8 mouse cellular contexts compared by ENCODE assay signal in genomic region chr11:100362209-100362978, GRCm38 (mm10). TPM values are rescaled to one million over a fixed set of nuclear protein-coding genes. Genes with fewer than 3 reads are reported as not detected.
A peak's percentile ranks its signal among the peaks of the same experiment; 100 is the strongest.
DNase-seq lines count a peak whose midpoint lies in the region; ATAC-seq and TF ChIP-seq lines count a peak whose summit lies in the region.

No protein-coding gene starts in this region.

- no peak overlapping the region for H3K4me2 ChIP-seq in CH12.LX (ENCODE audit: insufficient read depth, low read depth, poor library complexity, severe bottlenecking)
- H3K4me2 ChIP-seq in embryonic facial prominence, embryonic 11.5 days (ENCODE audit: low read depth, low read length) = no peak overlapping the region
- no peak overlapping the region for H3K4me2 ChIP-seq in kidney, embryonic 15.5 days
- H3K4me2 ChIP-seq in liver, embryonic 11.5 days = no peak overlapping the region
- H3K4me2 ChIP-seq in neural tube, embryonic 12.5 days (replicated peaks) = no peak overlapping the region

- H3K4me1 ChIP-seq in CH12.LX (ENCODE audit: control insufficient read depth in 1 of 2, insufficient read depth in 2 of 2) = peaks cover 8 to 12% of the 10 kb centered on the region in 2 experiments
- H3K4me1 ChIP-seq in embryonic facial prominence, embryonic 11.5 days (ENCODE audit: control insufficient read depth, insufficient read depth, low read length) = no peaks in the 10 kb centered on the region
- peaks cover 7% of the 10 kb centered on the region for H3K4me1 ChIP-seq in kidney, embryonic 15.5 days
- 0 out of 2 replicates have a peak, but pooled peaks cover 5% of the 10 kb centered on the region for H3K4me1 ChIP-seq in liver, embryonic 11.5 days (replicated peaks; ENCODE audit: control insufficient read depth, insufficient read depth, low read length)
- H3K4me1 ChIP-seq in neural tube, embryonic 12.5 days = no peaks in the 10 kb centered on the region
- peaks cover 10% of the 10 kb centered on the region for H3K4me1 ChIP-seq in testis, adult 2 months (ENCODE audit: control insufficient read depth, insufficient read depth, low read length)

- 14% methylated on average over 8 of the region's 8 CpGs for WGBS in embryonic facial prominence, embryonic 11.5 days
- WGBS in kidney, embryonic 15.5 days = 11% methylated on average over 8 of the region's 8 CpGs
- 12% methylated on average over 8 of the region's 8 CpGs for WGBS in liver, embryonic 11.5 days
- WGBS in neural tube, embryonic 12.5 days = 15% methylated on average over 8 of the region's 8 CpGs

- no peak overlapping the region for H3K9ac ChIP-seq in CH12.LX (ENCODE audit: insufficient read depth, low read depth)
- no peak overlapping the region for H3K9ac ChIP-seq in embryonic facial prominence, embryonic 11.5 days (replicated peaks; ENCODE audit: low read length)
- H3K9ac ChIP-seq in kidney, embryonic 15.5 days = no peak overlapping the region
- H3K9ac ChIP-seq in liver, embryonic 11.5 days (ENCODE audit: low read depth, low read length) = no peak overlapping the region
- H3K9ac ChIP-seq in neural tube, embryonic 12.5 days = no peak overlapping the region

- no peak; the same call in none of the 2 replicates for TF ChIP-seq RAD21 in CH12.LX (IDR thresholded peaks at IDR 0.05; ENCODE audit: low read depth, low read length)

- in situ Hi-C loops in CH12.LX (cut with MboI; ENCODE audit: low pct_ligation_motif_present, low pct_unique_long_range_greater_than_20kb, low sequenced_read_pairs) = loop anchor here (5.0 kb wide), 3 partner anchors 45 to 335 kb away; no protein-coding TSS in a partner anchor

- H3K4me3 ChIP-seq in CH12.LX (replicated peaks in 1 of 3; ENCODE audit: low read depth in 2 of 3, low read length in 2 of 3, poor library complexity in 1 of 3) = no peak overlapping the region
- no peak overlapping the region for H3K4me3 ChIP-seq in embryonic facial prominence, embryonic 11.5 days (ENCODE audit: low read depth, low read length)
- H3K4me3 ChIP-seq in kidney, embryonic 15.5 days (replicated peaks) = no peak overlapping the region
- H3K4me3 ChIP-seq in liver, embryonic 11.5 days (ENCODE audit: low read depth, low read length) = no peak overlapping the region
- no peak overlapping the region for H3K4me3 ChIP-seq in neural tube, embryonic 12.5 days
- no peak overlapping the region for H3K4me3 ChIP-seq in testis, adult 2 months (ENCODE audit: control insufficient read depth, low read depth, low read length)

- H3K27ac ChIP-seq in CH12.LX (ENCODE audit: insufficient read depth, low read depth) = no peak overlapping the region
- H3K27ac ChIP-seq in embryonic facial prominence, embryonic 11.5 days (replicated peaks; ENCODE audit: low read depth, low read length) = no peak overlapping the region
- no peak overlapping the region for H3K27ac ChIP-seq in kidney, embryonic 15.5 days
- no peak overlapping the region for H3K27ac ChIP-seq in liver, embryonic 11.5 days (ENCODE audit: low read depth, low read length)
- H3K27ac ChIP-seq in neural tube, embryonic 12.5 days = no peak overlapping the region
- no peak overlapping the region for H3K27ac ChIP-seq in testis, adult 2 months (ENCODE audit: control insufficient read depth, insufficient read depth, low read depth, low read length)

- peak; percentile 97 to 99 for TF ChIP-seq CTCF in CH12.LX (conservative IDR thresholded peaks at IDR 0.05 in 1 of 2, IDR thresholded peaks at IDR 0.05 in 1 of 2; ENCODE audit: low read depth in 2 of 2, low read length in 2 of 2)
- TF ChIP-seq CTCF in testis, adult 2 months (IDR thresholded peaks at IDR 0.05; ENCODE audit: control insufficient read depth, insufficient read depth, insufficient replicate concordance, low read depth, low read length) = peak; percentile 93; the same call in 1 of the 2 replicates

- no peak for TF ChIP-seq POLR2A in CH12.LX (IDR thresholded peaks at IDR 0.05; ENCODE audit: low read depth, low read length)
- no peak for TF ChIP-seq POLR2A in testis, adult 2 months (IDR thresholded peaks at IDR 0.05; ENCODE audit: control insufficient read depth, low read depth, low read length)

- ATAC-seq in embryonic facial prominence, embryonic 11.5 days (replicated peaks; ENCODE audit: insufficient number of reproducible peaks, low FRiP score, low TSS enrichment, low read depth) = peak; percentile 53
- ATAC-seq in kidney, embryonic 15.5 days (replicated peaks; ENCODE audit: low FRiP score) = peak; percentile 50
- ATAC-seq in liver, embryonic 11.5 days (replicated peaks; ENCODE audit: low FRiP score) = 0 out of 2 replicates have a peak, but pooled peaks have one; percentile 16
- ATAC-seq in neural tube, embryonic 12.5 days (ENCODE audit: low FRiP score, low read depth) = peak; percentile 70

- peak; percentile 73 for DNase-seq in CH12.LX (ENCODE audit: extremely low read depth)
- DNase-seq in adrenal gland, postnatal 36 days = peak; percentile 78 to 81
- DNase-seq in embryonic facial prominence, embryonic 11.5 days (ENCODE audit: low spot score) = peak; percentile 84
- peak; percentile 62 to 80 for DNase-seq in heart, adult 9 months (ENCODE audit: low spot score in 2 of 2)
- peak; percentile 75 for DNase-seq in liver, embryonic 11.5 days (ENCODE audit: low spot score)

- TF ChIP-seq EP300 in CH12.LX (IDR thresholded peaks at IDR 0.05; ENCODE audit: low read length) = no peak

- dilution Hi-C loops in CH12.LX (cut with MboI; ENCODE audit: extremely low pct_ligation_motif_present, extremely low pct_unique_long_range_greater_than_20kb, low sequenced_read_pairs) = no loop called here

- no peaks in the 10 kb centered on the region for H3K9me3 ChIP-seq in CH12.LX (replicated peaks; ENCODE audit: low read length)
- no peaks in the 10 kb centered on the region for H3K9me3 ChIP-seq in embryonic facial prominence, embryonic 11.5 days (replicated peaks; ENCODE audit: control insufficient read depth, low read length)
- H3K9me3 ChIP-seq in kidney, embryonic 15.5 days (replicated peaks) = no peaks in the 10 kb centered on the region
- H3K9me3 ChIP-seq in liver, embryonic 11.5 days (ENCODE audit: control insufficient read depth, low read length) = no peaks in the 10 kb centered on the region
- H3K9me3 ChIP-seq in neural tube, embryonic 12.5 days = no peaks in the 10 kb centered on the region

- no peaks in the 10 kb centered on the region for H3K36me3 ChIP-seq in CH12.LX (replicated peaks in 1 of 2; ENCODE audit: control insufficient read depth in 1 of 2, insufficient read depth in 1 of 2, low read length in 1 of 2)
- H3K36me3 ChIP-seq in embryonic facial prominence, embryonic 11.5 days (replicated peaks; ENCODE audit: control insufficient read depth, insufficient read depth, low read depth, low read length) = no peaks in the 10 kb centered on the region
- no peaks in the 10 kb centered on the region for H3K36me3 ChIP-seq in kidney, embryonic 15.5 days
- H3K36me3 ChIP-seq in liver, embryonic 11.5 days (ENCODE audit: control insufficient read depth, insufficient read depth, low read length) = no peaks in the 10 kb centered on the region
- H3K36me3 ChIP-seq in neural tube, embryonic 12.5 days = no peaks in the 10 kb centered on the region
- H3K36me3 ChIP-seq in testis, adult 2 months (ENCODE audit: control insufficient read depth, insufficient read depth, low read length) = no peaks in the 10 kb centered on the region

- H3K27me3 ChIP-seq in CH12.LX (replicated peaks) = peaks cover 59% of the 10 kb centered on the region
- 0 out of 2 replicates have a peak, but pooled peaks cover under 1% of the 10 kb centered on the region for H3K27me3 ChIP-seq in embryonic facial prominence, embryonic 11.5 days (ENCODE audit: control insufficient read depth, insufficient read depth, low read length)
- H3K27me3 ChIP-seq in kidney, embryonic 15.5 days = peaks cover 41% of the 10 kb centered on the region
- peaks cover 31% of the 10 kb centered on the region for H3K27me3 ChIP-seq in liver, embryonic 11.5 days (replicated peaks; ENCODE audit: control insufficient read depth, insufficient read depth, low read length)
- H3K27me3 ChIP-seq in neural tube, embryonic 12.5 days (replicated peaks) = 0 out of 2 replicates have a peak, but pooled peaks cover 5% of the 10 kb centered on the region
- no peaks in the 10 kb centered on the region for H3K27me3 ChIP-seq in testis, adult 2 months (ENCODE audit: control insufficient read depth, insufficient read depth, low read length)

- no peaks in the 10 kb centered on the region for H3K79me2 ChIP-seq in CH12.LX (replicated peaks; ENCODE audit: control insufficient read depth, extremely low read depth, insufficient read depth, poor library complexity, severe bottlenecking)

RNA-seq across cellular contexts. Expression of gene Hap1, which starts 6.5 kb away (rescaled TPM):
- 0.21 and 0.34 TPM in 2 replicates for total RNA-seq in CH12.LX (2012; rRNA removed)
- total RNA-seq in CH12.LX (2014; rRNA removed) = not detected in 2 replicates
- polyA plus RNA-seq in CH12.LX (2012; ENCODE audit: insufficient read length, low read depth) = 0.22 TPM in 1 of 2 replicates, not detected in the other
- total RNA-seq in adrenal gland, postnatal 36 days (2021) = 10 to 100 TPM; 36.0 to 43.8 TPM
- polyA plus RNA-seq in embryonic facial prominence, embryonic 11.5 days (2014; fragmentation: Nextera tagmentation; extraction: Ambion mirVana) = 5.5 and 6.2 TPM in 2 replicates
- polyA plus RNA-seq in kidney, embryonic 15.5 days (2015; fragmentation: Nextera tagmentation; extraction: Ambion mirVana) = 15.0 and 19.6 TPM in 2 replicates
- 0.82 and 1.5 TPM in 2 replicates for polyA plus RNA-seq in liver, embryonic 11.5 days (2014; fragmentation: Nextera tagmentation; extraction: Ambion mirVana)
- polyA plus RNA-seq in neural tube, embryonic 12.5 days (2016; fragmentation: Nextera tagmentation; extraction: Ambion mirVana) = 39.9 and 42.0 TPM in 2 replicates
- polyA plus RNA-seq in testis, adult 2 months (2012; rRNA removed) = 35.2 and 41.9 TPM in 2 replicates

RNA-seq across cellular contexts. Expression of gene Gast, which starts 28.2 kb away (rescaled TPM):
- total RNA-seq in CH12.LX (2012; rRNA removed) (not detected in 2 replicates), CH12.LX (2014; rRNA removed) (not detected in 2 replicates)
- not detected in 2 replicates for polyA plus RNA-seq in CH12.LX (2012; ENCODE audit: insufficient read length, low read depth)
- total RNA-seq in adrenal gland, postnatal 36 days (2021) = not detected
- polyA plus RNA-seq in embryonic facial prominence, embryonic 11.5 days (2014; fragmentation: Nextera tagmentation; extraction: Ambion mirVana) = not detected in 2 replicates
- not detected in 2 replicates for polyA plus RNA-seq in kidney, embryonic 15.5 days (2015; fragmentation: Nextera tagmentation; extraction: Ambion mirVana)
- polyA plus RNA-seq in liver, embryonic 11.5 days (2014; fragmentation: Nextera tagmentation; extraction: Ambion mirVana) = not detected in 2 replicates
- polyA plus RNA-seq in neural tube, embryonic 12.5 days (2016; fragmentation: Nextera tagmentation; extraction: Ambion mirVana) = not detected in 2 replicates
- polyA plus RNA-seq in testis, adult 2 months (2012; rRNA removed) = 0.43 TPM in 1 of 2 replicates, not detected in the other

RNA-seq across cellular contexts. Expression of gene Jup, which starts 35.2 kb away (rescaled TPM):
- total RNA-seq in CH12.LX (2012; rRNA removed) (0.92 and 1.1 TPM in 2 replicates), CH12.LX (2014; rRNA removed) (0.34 and 0.68 TPM in 2 replicates)
- polyA plus RNA-seq in CH12.LX (2012; ENCODE audit: insufficient read length, low read depth) = 1.3 and 1.4 TPM in 2 replicates
- 10 to 100 TPM; 73.9 to 87.1 TPM for total RNA-seq in adrenal gland, postnatal 36 days (2021)
- polyA plus RNA-seq in embryonic facial prominence, embryonic 11.5 days (2014; fragmentation: Nextera tagmentation; extraction: Ambion mirVana) = 31.8 and 37.4 TPM in 2 replicates
- polyA plus RNA-seq in kidney, embryonic 15.5 days (2015; fragmentation: Nextera tagmentation; extraction: Ambion mirVana) = 107 and 121 TPM in 2 replicates
- 38.8 and 41.6 TPM in 2 replicates for polyA plus RNA-seq in liver, embryonic 11.5 days (2014; fragmentation: Nextera tagmentation; extraction: Ambion mirVana)
- 71.5 and 81.0 TPM in 2 replicates for polyA plus RNA-seq in neural tube, embryonic 12.5 days (2016; fragmentation: Nextera tagmentation; extraction: Ambion mirVana)
- polyA plus RNA-seq in testis, adult 2 months (2012; rRNA removed) = 103 TPM in 2 replicates

RNA-seq across cellular contexts. Expression of gene Eif1, which starts 42.7 kb away (rescaled TPM):
- total RNA-seq in CH12.LX (2012; rRNA removed) (249 and 265 TPM in 2 replicates), CH12.LX (2014; rRNA removed) (401 and 406 TPM in 2 replicates)
- 989 and 1,001 TPM in 2 replicates for polyA plus RNA-seq in CH12.LX (2012; ENCODE audit: insufficient read length, low read depth)
- total RNA-seq in adrenal gland, postnatal 36 days (2021) = 1,000 to 10,000 TPM; 1,327 to 1,427 TPM
- polyA plus RNA-seq in embryonic facial prominence, embryonic 11.5 days (2014; fragmentation: Nextera tagmentation; extraction: Ambion mirVana) = 1,683 and 1,757 TPM in 2 replicates
- polyA plus RNA-seq in kidney, embryonic 15.5 days (2015; fragmentation: Nextera tagmentation; extraction: Ambion mirVana) = 1,620 and 1,743 TPM in 2 replicates
- 2,121 and 2,222 TPM in 2 replicates for polyA plus RNA-seq in liver, embryonic 11.5 days (2014; fragmentation: Nextera tagmentation; extraction: Ambion mirVana)
- polyA plus RNA-seq in neural tube, embryonic 12.5 days (2016; fragmentation: Nextera tagmentation; extraction: Ambion mirVana) = 1,410 and 1,478 TPM in 2 replicates
- polyA plus RNA-seq in testis, adult 2 months (2012; rRNA removed) = 260 and 396 TPM in 2 replicates

RNA-seq across cellular contexts. Expression of gene P3h4, which starts 52.2 kb away (rescaled TPM):
- total RNA-seq in CH12.LX (2012; rRNA removed) = 0.04 TPM in 1 of 2 replicates, not detected in the other
- not detected in 2 replicates for total RNA-seq in CH12.LX (2014; rRNA removed)
- not detected in 2 replicates for polyA plus RNA-seq in CH12.LX (2012; ENCODE audit: insufficient read length, low read depth)
- 10 to 100 TPM; 26.3 to 40.5 TPM for total RNA-seq in adrenal gland, postnatal 36 days (2021)
- 33.0 and 37.1 TPM in 2 replicates for polyA plus RNA-seq in embryonic facial prominence, embryonic 11.5 days (2014; fragmentation: Nextera tagmentation; extraction: Ambion mirVana)
- 59.0 and 67.2 TPM in 2 replicates for polyA plus RNA-seq in kidney, embryonic 15.5 days (2015; fragmentation: Nextera tagmentation; extraction: Ambion mirVana)
- 24.5 and 25.8 TPM in 2 replicates for polyA plus RNA-seq in liver, embryonic 11.5 days (2014; fragmentation: Nextera tagmentation; extraction: Ambion mirVana)
- 25.6 and 26.7 TPM in 2 replicates for polyA plus RNA-seq in neural tube, embryonic 12.5 days (2016; fragmentation: Nextera tagmentation; extraction: Ambion mirVana)
- 8.5 and 9.0 TPM in 2 replicates for polyA plus RNA-seq in testis, adult 2 months (2012; rRNA removed)

Comparison
In these comparisons a context has a peak if more than half of its experiments do, and no peak if none do; other contexts are left out.
1. ATAC-seq: peak in every context shown above with its lines; median percentile 70 in neural tube, embryonic 12.5 days; 53 in embryonic facial prominence, embryonic 11.5 days; 50 in kidney, embryonic 15.5 days; 16 in liver, embryonic 11.5 days.
2. RNA of gene Jup, which starts 35.2 kb away (polyA plus RNA-seq): 107 to 121 TPM in kidney, embryonic 15.5 days, 103 TPM in testis, adult 2 months, 71.5 to 81.0 TPM in neural tube, embryonic 12.5 days, 38.8 to 41.6 TPM in liver, embryonic 11.5 days and 31.8 to 37.4 TPM in embryonic facial prominence, embryonic 11.5 days; 1.3 to 1.4 TPM in CH12.LX; every median in the first group is over 10 times any median in the second.
3. Peak in every context shown above with its lines, with median percentiles within 50 percentile points of each other: DNase-seq.